Mouse (Mus musculus): Measurements from ENCODE around the gene Kcnh5.
A peak's percentile ranks its signal among the peaks of the same experiment; 100 is the strongest.

The Kcnh5 gene

GRCm38 (mm10) chr12:74952661-74953060, 224.5 kb downstream of the Kcnh5 start:
- no peak for DNase-seq (ENCODE audit: low read depth, low spot score)

DNA sequence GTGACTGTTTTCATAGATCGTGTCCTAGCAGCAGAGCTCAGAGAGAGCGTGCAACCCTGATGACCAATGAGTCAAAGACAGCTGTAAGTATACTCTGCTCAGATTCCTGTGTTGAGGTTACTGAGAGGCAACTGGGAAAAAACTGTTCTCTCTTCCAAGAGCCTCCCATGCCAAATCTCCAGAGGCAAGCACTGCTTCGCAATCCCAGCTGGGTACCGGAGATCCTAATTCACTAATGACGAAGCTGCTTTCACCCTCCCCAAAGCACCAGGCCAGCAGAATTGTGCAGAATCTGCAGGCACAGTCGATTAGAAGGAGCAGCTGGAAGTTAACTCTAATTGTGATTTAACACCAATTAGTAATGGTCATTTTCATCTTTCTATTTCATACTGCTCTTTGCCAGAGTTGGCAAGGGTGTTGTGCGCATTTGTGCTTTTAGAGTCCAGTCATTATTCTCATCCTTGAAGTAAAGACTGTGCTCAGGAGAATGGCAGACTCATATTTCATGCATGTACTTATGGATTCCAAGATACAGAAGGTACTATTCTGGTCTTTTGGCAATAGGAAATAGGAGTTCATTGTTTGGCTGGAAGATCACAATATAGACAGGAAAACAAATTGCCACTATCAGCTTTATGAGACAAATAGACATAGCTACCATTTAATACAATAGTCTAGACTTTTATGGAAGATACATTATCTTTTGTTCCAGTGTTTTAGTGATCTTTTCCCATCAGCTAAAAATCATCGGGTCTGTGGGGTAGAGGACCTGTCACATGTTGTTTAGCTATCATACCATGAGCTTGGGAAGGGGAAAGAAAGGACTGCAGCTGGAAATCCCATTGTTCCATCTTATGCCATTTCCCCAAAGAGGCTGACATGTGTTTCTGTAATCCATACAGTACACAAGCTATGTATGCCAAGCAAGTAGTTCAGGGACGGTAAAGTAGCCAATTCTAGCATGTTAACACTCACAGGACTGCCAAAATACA, 225.7 kb downstream of the Kcnh5 start:
- DNase-seq (ENCODE audit: low read depth, low spot score): peak; percentile 43

DNA sequence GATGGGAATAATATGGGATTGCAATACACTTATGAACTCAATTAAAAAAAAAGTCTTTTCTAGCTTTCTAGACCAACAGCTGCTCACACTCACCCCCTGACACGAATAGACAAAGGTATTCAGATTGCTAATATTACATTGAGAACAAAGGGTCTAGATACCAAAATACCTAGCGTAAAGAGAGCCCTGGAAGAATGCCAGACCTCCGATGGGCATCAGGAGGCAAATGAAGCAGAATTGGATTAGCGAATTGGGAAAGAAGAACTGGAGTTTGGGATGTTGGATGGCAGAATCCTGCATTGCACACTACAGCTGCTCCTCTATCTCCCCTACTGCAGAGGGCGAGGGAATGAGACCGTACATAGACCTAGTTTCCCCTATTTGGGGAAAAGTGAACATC, 275.8 kb downstream of the Kcnh5 start:
- DNase-seq (ENCODE audit: low read depth, low spot score): no peak

DNA sequence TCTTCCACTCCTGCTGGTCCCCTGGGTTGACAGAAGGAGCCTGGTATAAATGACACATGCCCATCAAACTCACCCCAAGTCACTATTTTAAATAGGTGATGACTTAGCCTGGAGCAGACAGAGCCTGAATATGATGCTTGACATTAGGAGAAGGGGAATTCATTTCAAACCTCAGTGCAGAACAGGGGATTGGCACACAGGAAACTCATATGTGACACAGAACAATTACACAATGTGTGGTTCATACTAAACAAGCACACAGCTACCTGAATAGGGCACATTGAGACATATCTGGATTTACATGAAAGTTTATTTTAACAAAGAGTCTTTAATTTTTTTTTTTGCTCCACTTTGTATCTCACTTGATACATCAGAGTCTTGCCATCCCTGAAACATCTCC, 276.4 kb downstream of the Kcnh5 start:
- no peak for DNase-seq (ENCODE audit: low read depth, low spot score)

- DNase-seq (ENCODE audit: low read depth, low spot score): no peak
These were observed 278.1 kb downstream of the Kcnh5 start for GRCm38 (mm10) chr12:74899055-74899454.

DNA sequence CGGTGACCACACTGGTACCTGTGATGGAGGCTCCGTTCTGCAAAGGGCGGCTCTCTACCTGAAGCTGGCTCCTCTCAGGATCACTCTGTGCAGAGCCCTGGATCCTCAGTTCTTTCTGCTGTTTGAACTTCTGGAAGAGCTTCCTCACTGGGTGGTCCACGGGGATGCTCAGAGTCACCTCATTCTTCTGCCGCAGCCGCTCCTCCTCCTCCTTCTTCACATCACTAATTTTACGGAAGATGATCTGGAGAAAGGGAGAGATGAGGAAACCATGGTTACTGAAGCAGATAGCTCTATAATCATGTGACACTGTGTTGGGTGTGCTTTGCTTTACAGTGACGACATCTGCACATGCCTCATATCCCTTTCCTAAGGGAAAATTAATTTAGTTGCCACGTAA, 278.9 kb downstream of the Kcnh5 start:
- DNase-seq (ENCODE audit: low read depth, low spot score): no peak

- no peak for DNase-seq (ENCODE audit: low read depth, low spot score)
These were observed 282.2 kb downstream of the Kcnh5 start for GRCm38 (mm10) chr12:74894870-74895423.

- no peak for DNase-seq (ENCODE audit: low read depth, low spot score)
These were observed 287.7 kb downstream of the Kcnh5 start for GRCm38 (mm10) chr12:74889419-74889818.

GRCm38 (mm10) chr12:74887064-74887463, 290.1 kb downstream of the Kcnh5 start:
- no peak for DNase-seq (ENCODE audit: low read depth, low spot score)

DNA sequence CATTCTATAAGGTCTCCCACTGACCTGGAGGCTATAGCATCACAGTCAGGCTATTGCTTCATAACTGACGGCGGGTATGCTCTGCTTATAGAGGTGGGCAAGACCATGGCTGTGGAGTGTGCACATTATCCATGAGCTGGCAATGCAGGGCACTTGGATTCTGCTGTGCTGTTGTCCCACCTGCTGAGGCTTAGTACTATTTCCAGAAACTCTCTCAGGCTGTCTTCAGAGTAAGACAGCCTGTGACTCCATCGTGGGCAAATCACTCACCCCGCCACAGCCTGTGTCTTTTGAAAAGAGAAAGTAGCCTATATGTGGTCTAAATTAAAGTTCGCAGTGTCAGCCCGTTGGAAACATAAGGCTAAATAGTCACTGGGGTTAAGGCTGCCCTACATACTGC, 295.8 kb downstream of the Kcnh5 start:
- DNase-seq (ENCODE audit: low read depth, low spot score): peak; percentile 22

GRCm38 (mm10) chr12:74855666-74856065, 321.5 kb downstream of the Kcnh5 start:
- DNase-seq (ENCODE audit: low read depth, low spot score): no peak

DNA sequence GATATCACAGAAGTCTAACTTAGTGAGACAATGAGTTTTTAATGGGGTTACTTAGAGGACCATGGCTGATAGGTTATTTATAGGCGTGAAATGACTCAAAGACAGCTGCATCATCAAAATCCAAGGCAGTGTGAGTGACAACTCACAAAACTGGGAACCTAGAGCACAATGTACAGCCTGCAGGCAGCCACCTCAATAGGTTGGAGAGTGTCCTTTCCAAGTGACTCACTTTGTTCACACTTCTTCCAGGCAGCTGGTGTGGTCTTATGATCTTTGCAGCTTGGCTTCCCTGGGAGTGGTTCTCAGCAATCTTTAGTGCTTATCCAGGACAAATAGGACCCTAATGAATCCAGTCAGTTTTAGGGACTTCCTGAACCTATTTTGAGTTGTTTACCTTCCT, 322.9 kb downstream of the Kcnh5 start:
- peak; percentile 30 for DNase-seq (ENCODE audit: low read depth, low spot score)

DNA sequence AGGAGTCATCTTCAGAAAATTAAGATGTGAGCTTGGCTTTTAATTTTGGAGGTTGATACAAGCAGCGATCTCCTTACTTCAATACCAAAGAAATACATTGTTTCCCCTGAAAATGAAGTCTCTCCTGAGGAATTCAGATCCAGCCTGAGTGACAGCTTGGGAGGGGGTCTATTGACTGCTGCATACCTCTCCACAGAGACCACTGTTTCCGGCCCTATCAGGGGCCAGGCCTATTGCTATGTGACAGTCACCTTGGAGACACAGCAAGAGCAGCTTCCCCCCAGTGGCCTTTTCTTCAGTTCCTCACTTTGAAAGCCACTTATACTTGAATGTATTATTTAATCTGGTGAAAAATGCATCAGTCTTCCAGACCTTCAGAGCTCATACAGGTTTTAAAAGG, 326.8 kb downstream of the Kcnh5 start:
- no peak for DNase-seq (ENCODE audit: low read depth, low spot score)

- DNase-seq (ENCODE audit: low read depth, low spot score): no peak
These were observed 327.2 kb downstream of the Kcnh5 start for GRCm38 (mm10) chr12:74849912-74850311.

- DNase-seq (ENCODE audit: low read depth, low spot score): peak; percentile 94
These were observed 328.4 kb downstream of the Kcnh5 start for GRCm38 (mm10) chr12:74848611-74849347.
